Mouse (Mus musculus): Measurements from ENCODE around the gene Foxe1. TPM values are rescaled to one million over a fixed set of nuclear protein-coding genes. Genes with fewer than 3 reads are reported as not detected.
A peak's percentile ranks its signal among the peaks of the same experiment; 100 is the strongest.

Foxe1 gene
- polyA plus RNA-seq, 1 experiment from 2014 or later = not detected

- Histone ChIP-seq H3K4me2 (no peak overlapping the region), H3K36me3 (ENCODE audit: control insufficient read depth, insufficient read depth, low read length) (no peaks in the 10 kb centered on the region), H3K4me3 (ENCODE audit: low read depth, low read length) (no peak overlapping the region), H3K9ac (ENCODE audit: low read length) (no peak overlapping the region), H3K9me3 (ENCODE audit: control insufficient read depth, low read length) (no peaks in the 10 kb centered on the region), H3K27ac (ENCODE audit: low read depth, low read length) (no peak overlapping the region), H3K27me3 (ENCODE audit: control insufficient read depth, insufficient read depth, low read length) (peaks cover 9% of the 10 kb centered on the region), H3K4me1 (ENCODE audit: control insufficient read depth, insufficient read depth, low read length) (0 out of 2 replicates have a peak, but pooled peaks cover 5% of the 10 kb centered on the region)
- WGBS = 50% methylated on average over 12 of the region's 12 CpGs
- DNase-seq (ENCODE audit: low spot score, missing footprints) = peak; percentile 97
- ATAC-seq (ENCODE audit: low FRiP score) = no peak
Observed at GRCm38 (mm10) chr4:46356351-46357133, 13.1 kb downstream of the Foxe1 start.

GRCm38 (mm10) chr4:46359539-46360253, 16.3 kb downstream of the Foxe1 start:
- no peak for ATAC-seq (ENCODE audit: low FRiP score)
- Histone ChIP-seq H3K4me1 (ENCODE audit: control insufficient read depth, insufficient read depth, low read length) (no peaks in the 10 kb centered on the region), H3K9ac (ENCODE audit: low read length) (no peak overlapping the region), H3K9me3 (ENCODE audit: control insufficient read depth, low read length) (no peaks in the 10 kb centered on the region), H3K4me3 (ENCODE audit: low read depth, low read length) (no peak overlapping the region), H3K27ac (ENCODE audit: low read depth, low read length) (no peak overlapping the region), H3K27me3 (ENCODE audit: control insufficient read depth, insufficient read depth, low read length) (no peaks in the 10 kb centered on the region), H3K36me3 (ENCODE audit: control insufficient read depth, insufficient read depth, low read length) (no peaks in the 10 kb centered on the region), H3K4me2 (no peak overlapping the region)
- DNase-seq (ENCODE audit: low spot score, missing footprints) = peak; percentile 67
- 81% methylated on average over 12 of the region's 12 CpGs for WGBS

GRCm38 (mm10) chr4:46361258-46361657, 17.8 kb downstream of the Foxe1 start:
- ATAC-seq (ENCODE audit: low FRiP score) (no peak), DNase-seq (ENCODE audit: low spot score, missing footprints) (peak; percentile 45)
- Histone ChIP-seq H3K4me3 (ENCODE audit: low read depth, low read length) (no peak overlapping the region), H3K36me3 (ENCODE audit: control insufficient read depth, insufficient read depth, low read length) (no peaks in the 10 kb centered on the region), H3K27ac (ENCODE audit: low read depth, low read length) (no peak overlapping the region), H3K27me3 (ENCODE audit: control insufficient read depth, insufficient read depth, low read length) (no peaks in the 10 kb centered on the region), H3K9ac (ENCODE audit: low read length) (no peak overlapping the region), H3K4me1 (ENCODE audit: control insufficient read depth, insufficient read depth, low read length) (no peaks in the 10 kb centered on the region), H3K9me3 (ENCODE audit: control insufficient read depth, low read length) (no peaks in the 10 kb centered on the region), H3K4me2 (no peak overlapping the region)
- 82% methylated on average over 5 of the region's 5 CpGs for WGBS

- DNase-seq (ENCODE audit: low spot score, missing footprints) (no peak), ATAC-seq (ENCODE audit: low FRiP score) (no peak)
- Histone ChIP-seq H3K9ac (ENCODE audit: low read length) (no peak overlapping the region), H3K4me2 (no peak overlapping the region), H3K4me3 (ENCODE audit: low read depth, low read length) (no peak overlapping the region), H3K27ac (ENCODE audit: low read depth, low read length) (no peak overlapping the region), H3K36me3 (ENCODE audit: control insufficient read depth, insufficient read depth, low read length) (no peaks in the 10 kb centered on the region), H3K9me3 (ENCODE audit: control insufficient read depth, low read length) (no peaks in the 10 kb centered on the region), H3K27me3 (ENCODE audit: control insufficient read depth, insufficient read depth, low read length) (no peaks in the 10 kb centered on the region), H3K4me1 (ENCODE audit: control insufficient read depth, insufficient read depth, low read length) (no peaks in the 10 kb centered on the region; the same call in 1 of the 2 replicates)
- 79% methylated on average over 2 of the region's 2 CpGs for WGBS
Observed at GRCm38 (mm10) chr4:46364360-46364759, 21.0 kb downstream of the Foxe1 start.

GRCm38 (mm10) chr4:46367487-46367959, 24.1 kb downstream of the Foxe1 start:
- no peaks in the 10 kb centered on the region; the same call in 1 of the 2 replicates for H3K4me1 ChIP-seq (ENCODE audit: control insufficient read depth, insufficient read depth, low read length)
- no peaks in the 10 kb centered on the region for H3K27me3 ChIP-seq (ENCODE audit: control insufficient read depth, insufficient read depth, low read length)
- 22% methylated on average over 12 of the region's 12 CpGs for WGBS
- H3K9ac ChIP-seq (ENCODE audit: low read length) = no peak overlapping the region
- no peak overlapping the region for H3K4me2 ChIP-seq
- no peak overlapping the region for H3K4me3 ChIP-seq (ENCODE audit: low read depth, low read length)
- H3K9me3 ChIP-seq (ENCODE audit: control insufficient read depth, low read length) = no peaks in the 10 kb centered on the region
- no peak for ATAC-seq (ENCODE audit: low FRiP score)
- H3K36me3 ChIP-seq (ENCODE audit: control insufficient read depth, insufficient read depth, low read length) = no peaks in the 10 kb centered on the region
- no peak overlapping the region for H3K27ac ChIP-seq (ENCODE audit: low read depth, low read length)
- no peak for DNase-seq (ENCODE audit: low spot score, missing footprints)

- Histone ChIP-seq H3K4me1 (ENCODE audit: control insufficient read depth, insufficient read depth, low read length) (no peaks in the 10 kb centered on the region; the same call in 1 of the 2 replicates), H3K9me3 (ENCODE audit: control insufficient read depth, low read length) (no peaks in the 10 kb centered on the region), H3K27ac (ENCODE audit: low read depth, low read length) (no peak overlapping the region), H3K9ac (ENCODE audit: low read length) (no peak overlapping the region), H3K36me3 (ENCODE audit: control insufficient read depth, insufficient read depth, low read length) (no peaks in the 10 kb centered on the region), H3K27me3 (ENCODE audit: control insufficient read depth, insufficient read depth, low read length) (no peaks in the 10 kb centered on the region), H3K4me2 (no peak overlapping the region), H3K4me3 (ENCODE audit: low read depth, low read length) (no peak overlapping the region)
- ATAC-seq (ENCODE audit: low FRiP score) (no peak), DNase-seq (ENCODE audit: low spot score, missing footprints) (no peak)
- WGBS = 64% methylated on average over 4 of the region's 4 CpGs
Observed at GRCm38 (mm10) chr4:46369070-46369469, 25.7 kb downstream of the Foxe1 start.

- Histone ChIP-seq H3K4me1 (ENCODE audit: control insufficient read depth, insufficient read depth, low read length) (no peaks in the 10 kb centered on the region; the same call in 1 of the 2 replicates), H3K36me3 (ENCODE audit: control insufficient read depth, insufficient read depth, low read length) (no peaks in the 10 kb centered on the region), H3K27me3 (ENCODE audit: control insufficient read depth, insufficient read depth, low read length) (no peaks in the 10 kb centered on the region), H3K9me3 (ENCODE audit: control insufficient read depth, low read length) (no peaks in the 10 kb centered on the region), H3K27ac (ENCODE audit: low read depth, low read length) (no peak overlapping the region), H3K9ac (ENCODE audit: low read length) (no peak overlapping the region), H3K4me3 (ENCODE audit: low read depth, low read length) (no peak overlapping the region), H3K4me2 (no peak overlapping the region)
- 52% methylated on average over 6 of the region's 6 CpGs for WGBS
- ATAC-seq (ENCODE audit: low FRiP score) (no peak), DNase-seq (ENCODE audit: low spot score, missing footprints) (no peak)
Observed at GRCm38 (mm10) chr4:46370406-46370805, 27.0 kb downstream of the Foxe1 start.

- no peaks in the 10 kb centered on the region; the same call in 1 of the 2 replicates for H3K4me1 ChIP-seq (ENCODE audit: control insufficient read depth, insufficient read depth, low read length)
- DNase-seq (ENCODE audit: low spot score, missing footprints) (no peak), ATAC-seq (ENCODE audit: low FRiP score) (peak; percentile 68; the same call in 1 of the 2 replicates)
- 3% methylated on average over 18 of the region's 19 CpGs for WGBS
- no peaks in the 10 kb centered on the region for H3K36me3 ChIP-seq (ENCODE audit: control insufficient read depth, insufficient read depth, low read length)
- no peaks in the 10 kb centered on the region for H3K9me3 ChIP-seq (ENCODE audit: control insufficient read depth, low read length)
- H3K4me2 ChIP-seq = peak overlapping the region; percentile 24; the same call in 1 of the 2 replicates
- no peaks in the 10 kb centered on the region for H3K27me3 ChIP-seq (ENCODE audit: control insufficient read depth, insufficient read depth, low read length)
- no peak overlapping the region for H3K9ac ChIP-seq (ENCODE audit: low read length)
- H3K27ac ChIP-seq (ENCODE audit: low read depth, low read length) = no peak overlapping the region
- no peak overlapping the region for H3K4me3 ChIP-seq (ENCODE audit: low read depth, low read length)
Observed at GRCm38 (mm10) chr4:46371030-46371429, 27.6 kb downstream of the Foxe1 start.

GRCm38 (mm10) chr4:46374455-46374854, 31.0 kb downstream of the Foxe1 start:
- DNase-seq (ENCODE audit: low spot score, missing footprints) (no peak), ATAC-seq (ENCODE audit: low FRiP score) (no peak)
- Histone ChIP-seq H3K27ac (ENCODE audit: low read depth, low read length) (no peak overlapping the region), H3K4me2 (peak overlapping the region; percentile 44; the same call in 1 of the 2 replicates), H3K4me3 (ENCODE audit: low read depth, low read length) (no peak overlapping the region), H3K9ac (ENCODE audit: low read length) (no peak overlapping the region), H3K27me3 (ENCODE audit: control insufficient read depth, insufficient read depth, low read length) (no peaks in the 10 kb centered on the region), H3K36me3 (ENCODE audit: control insufficient read depth, insufficient read depth, low read length) (peaks cover 7% of the 10 kb centered on the region; the same call in 1 of the 2 replicates), H3K9me3 (ENCODE audit: control insufficient read depth, low read length) (no peaks in the 10 kb centered on the region), H3K4me1 (ENCODE audit: control insufficient read depth, insufficient read depth, low read length) (no peaks in the 10 kb centered on the region)
- WGBS = 56% methylated on average over 6 of the region's 6 CpGs

All from midbrain, embryonic 11.5 days (tissue).